Mouse (Mus musculus) testis, adult 2 months (tissue): ENCODE data around the gene Cabp7. TPM values are rescaled to one million over a fixed set of nuclear protein-coding genes. Genes with fewer than 3 reads are reported as not detected.

Experiments
- H3K27ac ChIP-seq: fragments of 200-500 bp; 2 replicates; pipeline ENCODE4 v1.5.1; 2012; ENCODE audit warnings: low read depth, low read length; ENCODE audit not compliant: control insufficient read depth, insufficient read depth
- H3K27me3 ChIP-seq: fragments of 200-500 bp; 2 replicates; pipeline ENCODE4 v1.6.1; 2012; ENCODE audit warnings: mild to moderate bottlenecking, low read length, moderate library complexity; ENCODE audit not compliant: control insufficient read depth, insufficient read depth
- H3K36me3 ChIP-seq: fragments of 200-500 bp; 2 replicates; pipeline ENCODE4 v1.6.1; 2012; ENCODE audit warnings: mild to moderate bottlenecking, low read length; ENCODE audit not compliant: control insufficient read depth, insufficient read depth
- H3K4me1 ChIP-seq: fragments of 200-500 bp; 2 replicates; pipeline ENCODE4 v1.6.1; 2012; ENCODE audit warnings: low read length; ENCODE audit not compliant: control insufficient read depth, insufficient read depth
- H3K4me3 ChIP-seq: fragments of 200-500 bp; 2 replicates; pipeline ENCODE4 v1.5.1; 2012; ENCODE audit warnings: low read depth, mild to moderate bottlenecking, low read length, moderate library complexity, mixed read lengths; ENCODE audit not compliant: control insufficient read depth
- CTCF ChIP-seq: fragments of 200-500 bp; IDR thresholded peaks from 2 replicates; pipeline ENCODE4 v1.5.1; 2012; ENCODE audit warnings: low read depth, mild to moderate bottlenecking, inconsistent platforms, low read length, moderate library complexity; ENCODE audit not compliant: control insufficient read depth, insufficient read depth, insufficient replicate concordance
- POLR2A ChIP-seq: fragments of 200-500 bp; IDR thresholded peaks from 2 replicates; pipeline ENCODE4 v1.6.1; 2012; ENCODE audit warnings: low read depth, mild to moderate bottlenecking, inconsistent platforms, low read length, moderate library complexity; ENCODE audit not compliant: control insufficient read depth
- polyA plus RNA-seq: library from polyadenylated mRNA; depleted of rRNA; stranded (reverse); fragments of >200 nt; gene quantifications from 2 replicates; pipeline ENCODE4 v1.2.3, GENCODE M21; 2012; rRNA removed

Cabp7 gene
- 0.07 and 0.10 TPM in 2 replicates for polyA plus RNA-seq

GRCm38 (mm10) chr11:4746733-4747132 lies at the start of gene Cabp7:
Gene Cabp7 (minus strand): TSS chr11:4746778.
- peak within 1 kb of the TSS; percentile 8; the same call in 1 of the 2 replicates for H3K4me3 ChIP-seq
- H3K27me3 ChIP-seq: peaks cover 2% of the 10 kb centered on the region; the same call in 1 of the 2 replicates
- H3K27ac ChIP-seq: no peak within 1 kb of the TSS
- no peaks in the 10 kb centered on the region for H3K36me3 ChIP-seq
- no peak for TF ChIP-seq CTCF
- no peak for TF ChIP-seq POLR2A
- H3K4me1 ChIP-seq: peaks cover 16% of the 10 kb centered on the region

DNA sequence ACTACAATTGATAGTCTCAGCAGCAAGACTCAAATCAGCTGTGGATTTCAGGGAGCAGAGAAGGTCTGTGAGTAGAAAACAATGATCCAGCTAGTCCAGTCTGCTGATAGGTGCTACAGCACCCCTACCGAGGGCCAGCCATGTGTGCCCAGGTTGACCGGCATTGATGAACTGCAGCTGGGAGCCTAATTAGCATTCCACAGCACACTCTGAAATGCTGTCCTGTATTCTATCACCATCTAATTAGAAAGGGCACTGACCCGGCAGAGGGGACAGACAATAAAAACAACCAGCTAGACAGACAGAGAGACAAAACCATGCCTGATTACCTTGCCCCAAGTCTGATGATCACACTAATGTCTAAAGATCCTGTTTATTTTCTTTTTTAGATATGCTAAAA lies 46.4 kb upstream of the Cabp7 start:
- Histone ChIP-seq H3K27me3 (no peaks in the 10 kb centered on the region), H3K36me3 (peaks cover 7% of the 10 kb centered on the region), H3K4me1 (no peaks in the 10 kb centered on the region), H3K4me3 (no peak overlapping the region), H3K27ac (no peak overlapping the region)
- no peak for TF ChIP-seq CTCF
- TF ChIP-seq POLR2A: no peak

DNA sequence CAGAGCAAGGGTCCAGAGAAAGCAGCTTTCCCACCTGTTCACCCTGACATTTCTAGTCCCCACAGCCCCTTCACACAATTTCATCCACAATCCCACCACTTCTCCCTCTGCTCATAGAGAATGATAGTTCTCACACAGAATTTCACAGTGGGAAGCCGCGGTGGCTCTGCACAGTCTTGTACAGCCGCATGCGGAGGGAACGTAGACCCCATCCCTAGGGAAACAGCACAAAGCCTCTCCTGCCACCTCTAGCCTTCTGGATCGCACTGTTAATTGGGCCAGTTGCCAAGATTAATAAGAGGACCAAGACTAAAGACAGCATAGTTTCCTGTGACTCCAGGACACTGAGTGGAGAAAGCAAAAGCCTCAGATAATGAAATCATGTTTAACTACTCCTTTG lies 45.0 kb upstream of the Cabp7 start:
- Histone ChIP-seq H3K4me3 (no peak overlapping the region), H3K4me1 (no peaks in the 10 kb centered on the region), H3K27ac (no peak overlapping the region), H3K27me3 (no peaks in the 10 kb centered on the region), H3K36me3 (peaks cover 13% of the 10 kb centered on the region)
- no peak for TF ChIP-seq CTCF
- no peak for TF ChIP-seq POLR2A

- H3K36me3 ChIP-seq: peaks cover 13% of the 10 kb centered on the region
- H3K27me3 ChIP-seq: no peaks in the 10 kb centered on the region
- H3K4me3 ChIP-seq: no peak overlapping the region
- H3K27ac ChIP-seq: no peak overlapping the region
- no peak for TF ChIP-seq CTCF
- TF ChIP-seq POLR2A: no peak
- H3K4me1 ChIP-seq: no peaks in the 10 kb centered on the region
Observed at GRCm38 (mm10) chr11:4789691-4790090, 43.1 kb upstream of the Cabp7 start.

GRCm38 (mm10) chr11:4784629-4785142 lies 38.1 kb upstream of the Cabp7 start:
- Histone ChIP-seq H3K36me3 (peaks cover 13% of the 10 kb centered on the region), H3K4me1 (no peaks in the 10 kb centered on the region), H3K27ac (no peak overlapping the region)

GRCm38 (mm10) chr11:4783116-4783515 lies 36.5 kb upstream of the Cabp7 start:
- no peak for TF ChIP-seq CTCF
- TF ChIP-seq POLR2A: no peak
- no peaks in the 10 kb centered on the region for H3K4me1 ChIP-seq
- H3K27me3 ChIP-seq: no peaks in the 10 kb centered on the region
- no peak overlapping the region for H3K4me3 ChIP-seq
- H3K27ac ChIP-seq: no peak overlapping the region
- peaks cover 11% of the 10 kb centered on the region for H3K36me3 ChIP-seq

More at GRCm38 (mm10) chr11:4784629-4785142, 38.1 kb upstream of the Cabp7 start:
- H3K4me3 ChIP-seq: no peak overlapping the region
- TF ChIP-seq CTCF (no peak), POLR2A (no peak)
- no peaks in the 10 kb centered on the region for H3K27me3 ChIP-seq

DNA sequence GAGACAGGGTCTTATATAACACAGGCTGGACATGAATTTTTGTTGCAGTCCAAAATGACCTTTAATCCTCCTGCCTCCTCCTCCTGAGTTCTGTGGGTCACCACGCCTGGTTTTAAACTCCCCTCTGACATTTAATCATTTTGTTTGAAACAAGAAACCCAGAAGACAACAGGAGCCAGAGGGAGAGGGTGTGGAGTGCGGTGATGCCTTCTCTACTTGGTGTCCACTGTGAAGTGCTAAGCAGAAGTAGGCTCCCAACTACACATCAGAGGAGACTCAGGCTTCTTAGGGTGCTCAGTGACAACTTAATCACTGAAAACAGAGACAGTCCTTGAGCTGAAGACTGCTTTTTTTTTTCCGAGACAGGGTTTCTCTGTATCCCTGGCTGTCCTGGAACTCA lies 34.3 kb upstream of the Cabp7 start:
- TF ChIP-seq CTCF (no peak), POLR2A (no peak)
- no peak overlapping the region for H3K27ac ChIP-seq
- no peaks in the 10 kb centered on the region for H3K27me3 ChIP-seq
- H3K4me3 ChIP-seq: no peak overlapping the region
- H3K36me3 ChIP-seq: peaks cover 5% of the 10 kb centered on the region
- H3K4me1 ChIP-seq: no peaks in the 10 kb centered on the region

GRCm38 (mm10) chr11:4772925-4773324 lies 26.3 kb upstream of the Cabp7 start:
- TF ChIP-seq CTCF: 0 out of 2 replicates have a peak, but pooled peaks have one; percentile 32
- no peak for TF ChIP-seq POLR2A
- no peaks in the 10 kb centered on the region; the same call in 1 of the 2 replicates for H3K36me3 ChIP-seq
- no peaks in the 10 kb centered on the region; the same call in 1 of the 2 replicates for H3K4me1 ChIP-seq
- H3K27me3 ChIP-seq: no peaks in the 10 kb centered on the region
- no peak overlapping the region for H3K4me3 ChIP-seq
- no peak overlapping the region for H3K27ac ChIP-seq

DNA sequence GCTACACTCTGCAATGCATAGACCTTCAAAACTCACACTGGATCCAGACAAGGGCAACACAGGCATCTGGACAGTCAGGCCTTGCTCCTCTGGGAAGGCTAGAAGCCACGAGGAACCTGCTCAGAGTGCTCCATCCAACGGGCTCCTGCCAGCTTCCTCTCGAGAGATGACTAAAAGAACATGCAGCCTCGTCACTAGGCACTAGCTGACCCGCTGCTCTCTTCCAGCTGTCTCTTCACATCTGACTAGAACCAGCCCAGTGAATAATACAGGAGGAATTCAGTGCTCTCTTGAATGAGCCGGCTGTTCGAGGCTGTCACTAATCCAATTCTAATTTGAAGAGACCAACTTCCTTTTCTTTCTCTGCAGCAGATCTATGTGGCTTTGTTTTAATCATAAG lies 25.2 kb upstream of the Cabp7 start:
- no peaks in the 10 kb centered on the region; the same call in 1 of the 2 replicates for H3K4me1 ChIP-seq
- TF ChIP-seq POLR2A: no peak
- no peak for TF ChIP-seq CTCF
- no peaks in the 10 kb centered on the region for H3K27me3 ChIP-seq
- H3K27ac ChIP-seq: no peak overlapping the region
- H3K36me3 ChIP-seq: no peaks in the 10 kb centered on the region; the same call in 1 of the 2 replicates
- H3K4me3 ChIP-seq: no peak overlapping the region
